Mouse (Mus musculus) B cell, adult 2 months (primary cell): ENCODE measurements around the gene Rsph1.
"Not testable (repeated sequence)": the region's sequence is repeated elsewhere in the genome, so short reads cannot be mapped to it uniquely, and the experiment has no call there.

Source experiments
- DNase-seq, 2 experiments: peaks; one replicate each; pipeline ENCODE4 v3.0.0; 2022

Rsph1 gene

DNA sequence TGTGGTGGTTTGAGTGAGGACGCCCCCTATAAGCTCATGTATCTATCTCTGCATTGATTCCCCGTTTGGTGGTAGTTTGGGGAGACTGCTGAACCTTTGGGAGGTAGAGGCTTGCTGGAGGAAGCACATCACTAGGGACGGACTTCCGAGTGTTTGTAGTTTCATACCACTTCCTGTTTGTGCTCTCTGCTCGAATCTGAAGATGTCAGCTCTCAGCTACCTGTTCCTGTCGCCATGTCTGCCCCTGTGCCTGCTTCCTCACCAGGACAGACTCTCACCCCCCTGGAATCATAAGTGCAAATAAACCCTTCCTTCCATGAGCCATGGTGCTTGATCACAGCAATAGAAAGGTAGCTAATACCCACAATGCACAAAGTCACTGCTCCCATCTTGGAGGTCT, 2.0 kb downstream of the Rsph1 start:
- no peak for DNase-seq

GRCm38 (mm10) chr17:31273631-31274030, 3.6 kb downstream of the Rsph1 start:
- no peak for DNase-seq

- no peak for DNase-seq
Observed at GRCm38 (mm10) chr17:31272416-31273165, 4.6 kb downstream of the Rsph1 start.

- DNase-seq: no peak
Observed at GRCm38 (mm10) chr17:31271136-31271851, 5.9 kb downstream of the Rsph1 start.

- not testable (repeated sequence) for DNase-seq
Observed at GRCm38 (mm10) chr17:31270736-31271135, 6.4 kb downstream of the Rsph1 start.

DNA sequence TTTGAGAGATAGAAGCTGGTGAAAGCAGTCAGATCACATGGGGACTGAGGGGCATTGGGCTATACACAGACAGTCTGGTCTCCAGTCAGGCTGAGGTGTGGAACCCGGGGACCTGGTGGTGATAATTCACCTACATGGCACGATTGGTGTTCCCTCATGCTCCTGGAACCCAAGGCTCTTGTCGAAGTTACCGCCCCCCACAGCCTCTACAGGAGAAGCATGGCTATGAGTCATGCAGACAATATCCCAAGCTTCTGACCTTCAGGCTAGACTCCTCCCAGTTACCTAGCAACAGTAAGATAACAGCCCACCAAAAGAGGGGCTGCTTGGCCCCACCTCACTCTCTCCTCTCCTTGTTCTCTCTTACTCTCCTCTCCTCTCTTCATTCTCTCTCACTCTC, 6.9 kb downstream of the Rsph1 start:
- DNase-seq: no peak

GRCm38 (mm10) chr17:31269761-31270160, 7.4 kb downstream of the Rsph1 start:
- no peak for DNase-seq

DNA sequence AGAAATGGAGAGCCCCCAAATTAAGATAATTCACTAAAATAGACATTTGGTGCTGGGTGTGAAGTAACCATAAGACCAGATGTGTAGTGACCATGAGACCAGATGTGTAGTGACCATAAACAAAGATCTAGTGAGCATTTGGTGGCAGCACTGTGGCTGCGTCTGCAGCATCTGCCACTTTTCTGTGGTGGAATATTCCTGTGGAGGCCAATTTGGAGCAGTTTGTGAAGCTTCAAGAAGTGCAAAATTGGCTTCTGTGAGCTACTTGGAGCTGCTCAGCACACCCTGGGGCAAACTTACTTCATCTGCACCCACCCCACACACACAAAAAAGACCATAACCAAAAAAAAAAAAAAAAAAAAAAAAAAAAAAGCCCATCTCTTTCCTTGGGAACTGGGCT, 9.2 kb downstream of the Rsph1 start:
- DNase-seq: no peak

GRCm38 (mm10) chr17:31267603-31268002, 9.6 kb downstream of the Rsph1 start:
- no peak for DNase-seq

DNA sequence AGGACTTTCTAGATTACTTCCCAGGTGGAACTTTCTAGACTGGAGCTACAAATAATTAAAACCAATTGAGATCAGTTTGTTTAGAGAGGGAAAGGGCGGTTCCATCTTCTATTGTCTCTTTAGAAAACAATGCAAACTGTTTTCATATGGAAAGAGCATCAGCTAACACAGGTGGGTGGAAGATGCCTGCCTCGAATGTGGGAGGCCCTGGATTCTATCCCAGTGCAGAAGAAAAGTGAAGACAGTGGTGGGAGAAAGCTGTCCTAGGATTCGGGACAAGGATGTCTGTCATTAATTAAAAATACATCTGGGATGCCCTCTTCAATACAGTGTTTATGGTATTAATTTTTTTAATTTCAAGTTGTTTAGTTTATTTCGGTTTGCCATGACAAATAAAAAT, 10.0 kb downstream of the Rsph1 start:
- DNase-seq: no peak

- DNase-seq: no peak
Observed at GRCm38 (mm10) chr17:31266321-31266950, 10.7 kb downstream of the Rsph1 start.

DNA sequence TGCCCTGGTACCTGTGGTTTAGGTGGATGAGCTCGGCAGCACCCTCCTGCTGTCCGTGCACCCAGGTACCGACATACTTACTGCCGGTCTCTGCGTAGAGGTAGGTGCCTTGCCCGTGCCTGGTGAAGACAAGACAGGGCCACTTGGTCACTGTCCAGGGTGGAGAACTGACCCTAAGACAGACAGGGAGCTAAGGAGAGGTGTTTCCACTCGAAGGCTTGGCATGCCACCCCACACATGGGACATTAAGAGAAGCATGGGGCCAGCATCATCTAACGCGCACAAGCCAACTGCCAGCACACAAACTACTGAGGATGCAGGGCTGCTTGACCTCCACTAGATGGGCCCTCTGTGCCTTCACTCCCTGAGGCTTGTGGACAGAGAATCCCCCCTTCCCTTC, 11.4 kb downstream of the Rsph1 start:
- DNase-seq: no peak

DNA sequence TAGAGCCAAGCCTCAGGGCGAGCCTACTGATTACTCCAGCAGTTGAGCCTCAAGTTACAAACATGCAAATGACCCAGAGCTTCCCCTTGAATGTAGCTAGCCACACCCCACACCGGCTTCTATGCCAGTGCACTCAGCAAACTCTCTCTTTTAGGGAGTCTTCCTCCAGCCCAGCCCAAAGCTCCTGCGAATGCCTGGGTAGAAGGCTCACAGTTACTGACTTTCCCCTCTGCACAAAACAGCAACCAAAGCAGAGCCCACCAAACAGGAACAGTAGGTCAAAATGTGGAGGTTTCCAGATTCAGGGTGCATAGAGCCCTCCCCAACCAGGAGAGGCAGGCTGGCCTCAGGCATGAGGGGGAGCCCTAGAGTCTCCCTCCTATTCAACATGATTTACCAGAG, 12.0 kb downstream of the Rsph1 start:
- peak; percentile 69 to 71 for DNase-seq

GRCm38 (mm10) chr17:31264372-31264771, 12.8 kb downstream of the Rsph1 start:
- no peak for DNase-seq

GRCm38 (mm10) chr17:31263770-31264169, 13.4 kb downstream of the Rsph1 start:
- no peak for DNase-seq

DNA sequence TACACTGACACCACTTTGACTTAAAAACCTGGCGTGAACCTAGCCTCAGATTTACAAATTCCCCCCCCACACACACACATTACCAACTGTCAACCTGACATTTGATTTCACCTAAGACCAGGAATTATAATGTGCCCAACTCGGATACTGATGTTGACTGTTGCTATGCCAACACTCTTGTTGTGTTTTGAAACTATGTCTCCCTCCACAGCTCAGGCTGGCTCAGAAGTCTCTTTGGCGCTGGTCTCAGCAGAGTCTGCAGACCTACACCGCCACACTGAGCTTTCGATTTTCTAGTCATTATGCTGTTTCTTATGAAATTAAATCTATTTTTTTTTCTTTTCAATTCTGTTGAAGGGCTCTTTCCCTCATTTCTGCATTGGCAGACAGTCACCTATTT, 14.5 kb downstream of the Rsph1 start:
- no peak for DNase-seq

GRCm38 (mm10) chr17:31261352-31261751, 15.8 kb downstream of the Rsph1 start:
- DNase-seq: no peak

- no peak for DNase-seq
Observed at GRCm38 (mm10) chr17:31260430-31260829, 16.8 kb downstream of the Rsph1 start.

DNA sequence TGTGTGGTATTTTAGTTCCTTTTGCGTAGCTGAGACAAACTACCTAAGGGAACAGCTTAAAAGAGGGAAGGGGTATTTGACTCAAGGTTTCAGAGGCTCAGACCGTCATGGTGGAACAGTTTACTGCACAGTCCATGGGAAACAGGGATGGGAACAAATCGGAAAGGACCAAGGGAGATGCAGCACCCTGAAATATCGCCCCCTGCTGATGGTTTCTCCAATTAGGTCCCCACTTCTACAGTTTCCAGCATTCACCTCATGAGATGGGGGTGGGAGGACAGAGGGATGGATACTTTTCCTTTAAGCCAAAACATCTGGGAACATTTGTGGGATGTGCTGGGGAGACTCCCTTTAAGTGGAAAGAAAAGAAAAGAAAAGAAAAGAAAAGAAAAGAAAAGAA, 17.4 kb downstream of the Rsph1 start:
- peak; percentile 52 to 53 for DNase-seq

DNA sequence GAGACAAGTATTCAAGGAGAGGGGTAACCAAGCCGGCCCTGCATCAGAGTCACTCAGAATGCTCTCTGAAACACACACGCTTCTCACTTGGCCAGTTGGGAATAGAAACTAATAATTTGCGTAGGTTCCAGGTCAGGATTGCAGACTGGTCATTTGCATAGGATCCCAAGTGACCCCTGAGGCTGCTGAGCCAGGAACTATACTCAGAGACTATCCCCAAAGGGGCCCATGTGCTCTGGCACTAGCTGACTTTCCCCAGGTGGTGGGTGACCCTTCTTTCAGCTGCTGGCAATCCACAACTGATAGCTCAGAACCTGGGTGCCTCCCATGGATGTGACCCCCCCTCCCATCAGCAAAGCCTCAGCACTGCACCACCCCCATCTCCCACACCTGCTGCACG, 18.0 kb downstream of the Rsph1 start:
- DNase-seq: no peak

GRCm38 (mm10) chr17:31258310-31258865, 18.8 kb downstream of the Rsph1 start:
- DNase-seq: no peak

DNA sequence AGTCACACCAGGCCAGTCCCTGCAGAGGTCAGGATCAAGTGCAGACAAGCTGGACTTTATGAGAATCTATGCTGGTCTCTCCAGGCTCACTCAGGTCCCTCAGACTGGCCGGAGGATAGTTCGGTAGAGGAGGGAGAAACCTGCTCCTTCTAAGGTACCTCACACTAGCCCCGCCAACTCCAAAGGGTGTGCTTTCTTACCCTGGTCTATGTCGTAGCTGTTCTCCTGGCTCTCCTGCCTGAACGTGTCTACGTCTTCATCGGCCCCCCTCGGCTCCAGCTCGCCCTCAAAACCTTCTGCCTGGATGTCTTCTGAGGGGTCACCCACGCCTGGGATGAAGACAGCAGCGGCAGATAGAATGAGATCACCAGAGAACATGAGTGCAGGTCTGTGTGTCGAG, 19.3 kb downstream of the Rsph1 start:
- no peak for DNase-seq

- no peak for DNase-seq
Observed at GRCm38 (mm10) chr17:31257149-31257548, 20.0 kb downstream of the Rsph1 start.

DNA sequence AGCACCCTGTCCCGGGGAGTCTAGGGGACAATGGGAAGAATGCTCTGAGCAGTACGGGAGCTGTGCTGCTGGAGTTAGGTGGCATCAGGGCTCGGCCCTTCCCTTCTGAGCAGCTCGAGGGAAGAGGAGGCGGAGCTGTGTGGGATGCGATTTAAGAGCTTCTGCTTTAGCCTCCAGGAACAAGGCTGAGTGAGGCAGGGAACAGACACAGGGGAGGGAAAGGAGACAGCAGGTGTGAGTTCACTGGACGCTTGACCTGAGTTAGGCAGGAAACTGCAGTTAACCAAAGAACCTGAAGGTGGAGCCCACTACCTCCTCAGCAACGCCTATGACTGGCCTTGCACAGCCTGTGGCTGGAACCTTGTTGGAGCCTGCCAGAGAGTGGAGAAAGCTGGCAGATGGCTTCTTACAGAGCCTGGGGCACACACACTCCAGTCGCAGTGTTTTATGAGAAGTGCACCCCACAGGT, 22.7 kb downstream of the Rsph1 start:
- DNase-seq: peak; percentile 77 to 80
